Mouse (Mus musculus): ENCODE data around the gene Vmn2r83. TPM values are rescaled to one million over a fixed set of nuclear protein-coding genes. Genes with fewer than 3 reads are reported as not detected.

Vmn2r83 gene
- total and polyA plus RNA-seq, 2 experiments from 2014 or later: not detected

DNA sequence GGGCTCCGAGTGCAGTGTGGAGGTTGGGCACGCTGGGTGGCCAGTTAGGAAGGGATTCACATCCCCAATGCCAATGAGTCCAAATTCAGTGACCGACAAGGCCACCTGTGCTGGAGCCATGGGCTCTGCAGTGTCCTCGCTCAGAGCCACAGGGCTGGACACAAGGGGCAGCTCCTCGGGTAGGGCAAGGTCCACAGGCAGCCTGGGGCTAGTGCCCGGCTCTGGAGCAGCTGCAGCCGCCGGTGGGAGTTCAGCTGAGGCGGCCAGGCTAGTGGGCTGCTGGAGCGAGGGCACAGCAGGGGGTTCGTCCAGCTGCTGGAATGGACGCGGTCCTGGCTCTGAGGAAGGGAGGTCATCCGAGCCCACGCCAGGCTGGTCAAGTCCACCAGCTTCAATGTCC, 73.0 kb downstream of the Vmn2r83 start:
- H3K4me1 ChIP-seq (ENCODE audit: control insufficient read depth, insufficient read depth): peaks cover 5% of the 10 kb centered on the region; the same call in 1 of the 2 replicates
- H3K9me3 ChIP-seq (replicated peaks; ENCODE audit: control insufficient read depth, low read length): no peaks in the 10 kb centered on the region
- H3K4me3 ChIP-seq (ENCODE audit: low read depth, low read length): no peak overlapping the region
- TF ChIP-seq CTCF (IDR thresholded peaks at IDR 0.05; ENCODE audit: low read depth): no peak
- no peak for TF ChIP-seq EP300 (IDR thresholded peaks at IDR 0.05; ENCODE audit: low read depth)
- no peak overlapping the region for H3K9ac ChIP-seq (replicated peaks; ENCODE audit: low read depth, low read length)
- H3K36me3 ChIP-seq (replicated peaks; ENCODE audit: control insufficient read depth, insufficient read depth, low read length): peaks cover 66% of the 10 kb centered on the region
- no peak for DNase-seq (ENCODE audit: low spot score)
- no peak for ATAC-seq (ENCODE audit: insufficient read depth, low read depth)
- H3K27ac ChIP-seq (ENCODE audit: low read depth): no peak overlapping the region
- no peak overlapping the region for H3K4me2 ChIP-seq (ENCODE audit: low read depth, low read length)
- no peaks in the 10 kb centered on the region for H3K27me3 ChIP-seq (ENCODE audit: control insufficient read depth, insufficient read depth, low read length)
- 90% methylated on average over 15 of the region's 15 CpGs for WGBS

DNA sequence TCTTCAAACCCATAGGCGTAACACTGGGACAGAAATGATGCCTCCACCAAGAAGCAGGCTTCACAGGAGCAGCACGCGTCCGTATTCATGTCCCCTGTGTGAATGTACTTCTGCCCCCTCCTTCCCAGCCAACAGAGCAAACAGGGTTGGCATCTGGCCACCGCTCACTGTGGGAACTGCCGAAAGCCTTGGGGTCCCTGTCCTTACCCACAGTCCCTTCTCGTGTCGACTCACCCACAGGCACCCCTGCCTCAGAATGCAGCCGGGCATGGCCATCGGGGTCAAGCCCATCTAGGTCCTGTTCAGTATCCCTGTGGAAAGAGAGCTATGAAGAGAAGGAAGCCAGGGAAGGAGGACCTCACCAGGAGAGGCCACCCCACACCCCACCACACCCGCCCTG, 73.6 kb downstream of the Vmn2r83 start:
- WGBS: 94% methylated on average over 11 of the region's 11 CpGs

More for the DNA sequence above, 73.6 kb downstream of the Vmn2r83 start:
- no peak overlapping the region for H3K27ac ChIP-seq (ENCODE audit: low read depth)
- H3K4me3 ChIP-seq (ENCODE audit: low read depth, low read length): no peak overlapping the region
- TF ChIP-seq CTCF (IDR thresholded peaks at IDR 0.05; ENCODE audit: low read depth): no peak
- TF ChIP-seq EP300 (IDR thresholded peaks at IDR 0.05; ENCODE audit: low read depth): no peak
- DNase-seq (ENCODE audit: low spot score): no peak
- ATAC-seq (ENCODE audit: insufficient read depth, low read depth): no peak
- no peaks in the 10 kb centered on the region for H3K9me3 ChIP-seq (replicated peaks; ENCODE audit: control insufficient read depth, low read length)
- H3K9ac ChIP-seq (replicated peaks; ENCODE audit: low read depth, low read length): no peak overlapping the region
- no peak overlapping the region for H3K4me2 ChIP-seq (ENCODE audit: low read depth, low read length)
- H3K4me1 ChIP-seq (ENCODE audit: control insufficient read depth, insufficient read depth): peaks cover 5% of the 10 kb centered on the region; the same call in 1 of the 2 replicates
- H3K27me3 ChIP-seq (ENCODE audit: control insufficient read depth, insufficient read depth, low read length): no peaks in the 10 kb centered on the region
- peaks cover 73% of the 10 kb centered on the region for H3K36me3 ChIP-seq (replicated peaks; ENCODE audit: control insufficient read depth, insufficient read depth, low read length)

Small RNA genes lying within 50 kb of the gene (microRNA-seq; reads per million reads assigned to microRNA genes)
- gene Mir6909: 0.54 reads per million

Other genes with a start within 250 kb of the Vmn2r83 start
- not detected in 2 replicates for gene Vmn2r81, start 221.0 kb upstream of the Vmn2r83 start, total RNA-seq (2014; rRNA removed; ENCODE audit: low replicate concordance)
- gene Vmn2r81, start 221.0 kb upstream of the Vmn2r83 start, polyA plus RNA-seq (2015; fragmentation: Nextera tagmentation; extraction: Ambion mirVana): not detected in 2 replicates
- not detected in 2 replicates for gene Vmn2r82, start 112.2 kb upstream of the Vmn2r83 start, total RNA-seq (2014; rRNA removed; ENCODE audit: low replicate concordance)
- not detected in 2 replicates for gene Vmn2r82, start 112.2 kb upstream of the Vmn2r83 start, polyA plus RNA-seq (2015; fragmentation: Nextera tagmentation; extraction: Ambion mirVana)
- gene Plpp2, start 65.1 kb downstream of the Vmn2r83 start, total RNA-seq (2014; rRNA removed; ENCODE audit: low replicate concordance): 7.4 and 11.7 TPM in 2 replicates
- 5.0 and 5.1 TPM in 2 replicates for gene Plpp2, start 65.1 kb downstream of the Vmn2r83 start, polyA plus RNA-seq (2015; fragmentation: Nextera tagmentation; extraction: Ambion mirVana)
- gene Mier2, start 86.5 kb downstream of the Vmn2r83 start, total RNA-seq (2014; rRNA removed; ENCODE audit: low replicate concordance): 32.7 and 47.8 TPM in 2 replicates
- gene Mier2, start 86.5 kb downstream of the Vmn2r83 start, polyA plus RNA-seq (2015; fragmentation: Nextera tagmentation; extraction: Ambion mirVana): 11.8 and 12.0 TPM in 2 replicates
- gene Theg, start 118.6 kb downstream of the Vmn2r83 start, total RNA-seq (2014; rRNA removed; ENCODE audit: low replicate concordance): not detected in 2 replicates
- gene Theg, start 118.6 kb downstream of the Vmn2r83 start, polyA plus RNA-seq (2015; fragmentation: Nextera tagmentation; extraction: Ambion mirVana): not detected in 2 replicates
- not detected in 2 replicates for gene C2cd4c, start 145.3 kb downstream of the Vmn2r83 start, total RNA-seq (2014; rRNA removed; ENCODE audit: low replicate concordance)
- not detected in 2 replicates for gene C2cd4c, start 145.3 kb downstream of the Vmn2r83 start, polyA plus RNA-seq (2015; fragmentation: Nextera tagmentation; extraction: Ambion mirVana)
- 2.7 and 3.1 TPM in 2 replicates for gene Shc2, start 169.2 kb downstream of the Vmn2r83 start, total RNA-seq (2014; rRNA removed; ENCODE audit: low replicate concordance)
- 1.1 and 1.2 TPM in 2 replicates for gene Shc2, start 169.2 kb downstream of the Vmn2r83 start, polyA plus RNA-seq (2015; fragmentation: Nextera tagmentation; extraction: Ambion mirVana)
- not detected in 2 replicates for gene Odf3l2, start 177.0 kb downstream of the Vmn2r83 start, total RNA-seq (2014; rRNA removed; ENCODE audit: low replicate concordance)
- not detected in 2 replicates for gene Odf3l2, start 177.0 kb downstream of the Vmn2r83 start, polyA plus RNA-seq (2015; fragmentation: Nextera tagmentation; extraction: Ambion mirVana)
- not detected in 2 replicates for gene Madcam1, start 195.8 kb downstream of the Vmn2r83 start, total RNA-seq (2014; rRNA removed; ENCODE audit: low replicate concordance)
- gene Madcam1, start 195.8 kb downstream of the Vmn2r83 start, polyA plus RNA-seq (2015; fragmentation: Nextera tagmentation; extraction: Ambion mirVana): 1.3 and 1.4 TPM in 2 replicates
- gene Tpgs1, start 200.6 kb downstream of the Vmn2r83 start, total RNA-seq (2014; rRNA removed; ENCODE audit: low replicate concordance): 19.7 and 28.3 TPM in 2 replicates
- 43.6 and 45.3 TPM in 2 replicates for gene Tpgs1, start 200.6 kb downstream of the Vmn2r83 start, polyA plus RNA-seq (2015; fragmentation: Nextera tagmentation; extraction: Ambion mirVana)
- 162 and 183 TPM in 2 replicates for gene Cdc34, start 213.5 kb downstream of the Vmn2r83 start, total RNA-seq (2014; rRNA removed; ENCODE audit: low replicate concordance)
- gene Cdc34, start 213.5 kb downstream of the Vmn2r83 start, polyA plus RNA-seq (2015; fragmentation: Nextera tagmentation; extraction: Ambion mirVana): 115 and 120 TPM in 2 replicates
- gene Gzmm, start 220.3 kb downstream of the Vmn2r83 start, total RNA-seq (2014; rRNA removed; ENCODE audit: low replicate concordance): 2.4 and 2.5 TPM in 2 replicates
- 2.1 and 2.8 TPM in 2 replicates for gene Gzmm, start 220.3 kb downstream of the Vmn2r83 start, polyA plus RNA-seq (2015; fragmentation: Nextera tagmentation; extraction: Ambion mirVana)
- 1,449 and 1,606 TPM in 2 replicates for gene Bsg, start 235.8 kb downstream of the Vmn2r83 start, total RNA-seq (2014; rRNA removed; ENCODE audit: low replicate concordance)
- gene Bsg, start 235.8 kb downstream of the Vmn2r83 start, polyA plus RNA-seq (2015; fragmentation: Nextera tagmentation; extraction: Ambion mirVana): 1,256 and 1,260 TPM in 2 replicates
- gene Hcn2, start 247.9 kb downstream of the Vmn2r83 start, total RNA-seq (2014; rRNA removed; ENCODE audit: low replicate concordance): 3.5 and 5.5 TPM in 2 replicates
- gene Hcn2, start 247.9 kb downstream of the Vmn2r83 start, polyA plus RNA-seq (2015; fragmentation: Nextera tagmentation; extraction: Ambion mirVana): 0.40 and 0.45 TPM in 2 replicates

Measured in heart, postnatal 0 days (tissue).